Mouse (Mus musculus) E14TG2a.4 (cell line): ENCODE data around the gene Lama2.

Source experiments
- CTCF ChIP-seq: conservative IDR thresholded peaks from 2 replicates; pipeline ENCODE4 v1.5.1; 2014; ENCODE audit warnings: low read length
- NANOG ChIP-seq: IDR thresholded peaks from 2 replicates; pipeline ENCODE4 v1.6.1; 2014; ENCODE audit warnings: borderline replicate concordance, low read length, mixed read lengths

GRCm38 (mm10) chr10:27233577-27233976 is 386.0 kb downstream of the Lama2 start:
- TF ChIP-seq CTCF = no peak
- TF ChIP-seq NANOG = no peak
